Mouse (Mus musculus) 416B (cell line): Measurements from ENCODE around the gene Gm10228.
"Not testable (repeated sequence)": the region's sequence is repeated elsewhere in the genome, so short reads cannot be mapped to it uniquely, and the experiment has no call there.

Source experiments
- DNase-seq: peaks from one replicate; pipeline ENCODE4 v3.0.0; 2011; ENCODE audit warnings: low read depth

Gene Gm10228

GRCm38 (mm10) chr16:89041372-89041771, at the start of gene Gm10228:
Gm10228 (minus strand) TSS chr16:89041472.
- DNase-seq: not testable (repeated sequence)

GRCm38 (mm10) chr16:89071041-89071440, 29.8 kb upstream of the Gm10228 start:
- DNase-seq: peak; percentile 15

GRCm38 (mm10) chr16:89063902-89064301, 22.6 kb upstream of the Gm10228 start, which contains the start of gene 1110025L11Rik:
1110025L11Rik (minus strand) TSS chr16:89064002.
- DNase-seq: not testable (repeated sequence)

GRCm38 (mm10) chr16:89047783-89048182, 6.5 kb upstream of the Gm10228 start, which contains the start of gene Krtap6-5:
Krtap6-5 (minus strand) TSS chr16:89047883.
- DNase-seq: no peak

- not testable (repeated sequence) for DNase-seq
Observed at GRCm38 (mm10) chr16:89031399-89031798, 9.9 kb downstream of the Gm10228 start, which contains the start of gene Krtap6-1. Krtap6-1 (plus strand) TSS chr16:89031699.

GRCm38 (mm10) chr16:89014984-89015383, 26.3 kb downstream of the Gm10228 start, which contains the start of gene Gm10229:
Gm10229 (plus strand) TSS chr16:89015284.
- not testable (repeated sequence) for DNase-seq

GRCm38 (mm10) chr16:89013973-89014372, 27.3 kb downstream of the Gm10228 start:
- no peak for DNase-seq

- no peak for DNase-seq
Observed at GRCm38 (mm10) chr16:89010659-89011058, 30.6 kb downstream of the Gm10228 start, which contains the start of gene Krtap22-2. Krtap22-2 (minus strand) TSS chr16:89010759.
